23 mouse cellular contexts compared by ENCODE assay signal in the genomic region with DNA sequence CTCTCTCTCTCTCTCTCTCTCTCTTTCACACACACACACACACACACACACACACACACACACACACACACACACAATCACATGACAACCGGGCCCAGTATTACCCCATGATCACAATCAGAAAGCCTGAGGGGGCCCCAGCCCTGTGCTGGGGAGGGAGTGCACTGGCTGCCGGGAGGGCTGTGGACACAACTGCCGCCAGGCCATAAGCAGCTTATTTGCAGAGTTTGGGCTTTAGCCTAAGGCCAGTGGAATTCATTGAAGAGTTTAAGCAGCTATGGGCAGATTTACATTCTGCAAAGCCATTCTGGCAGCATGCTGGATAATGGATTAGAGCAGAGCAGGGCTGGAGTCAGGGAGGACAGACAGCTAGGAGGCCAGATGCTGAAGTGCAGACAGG. TPM values are rescaled to one million over a fixed set of nuclear protein-coding genes. Genes with fewer than 3 reads are reported as not detected.
DNase-seq lines count a peak whose midpoint lies in the region; ATAC-seq and TF ChIP-seq lines count a peak whose summit lies in the region.
"Had no signal": no experiment of that assay in that cellular context is flagged by ENCODE, and none has a peak within 500 bp of the region (broad histone marks: within the 10 kb centered on the region; RNA-seq: fewer than 3 reads in every experiment).

No protein-coding gene starts in this region.

- WGBS in limb, embryonic 14.5 days: 20% methylated on average over 3 of the region's 3 CpGs
- 45% methylated on average over 3 of the region's 3 CpGs for WGBS in limb, embryonic 10.5 days
- WGBS in midbrain, embryonic 13.5 days: 19% methylated on average over 3 of the region's 3 CpGs
- 65% methylated on average over 3 of the region's 3 CpGs for WGBS in kidney, adult 2 months

- H3K27me3 ChIP-seq in limb, embryonic 14.5 days (ENCODE audit: control insufficient read depth, insufficient read depth, low read length): no peaks in the 10 kb centered on the region
- H3K27me3 ChIP-seq in limb, embryonic 10.5 days (ENCODE audit: low read depth, poor library complexity, severe bottlenecking): peaks cover 18% of the 10 kb centered on the region; the same call in 1 of the 2 replicates
- no peaks in the 10 kb centered on the region for H3K27me3 ChIP-seq in midbrain, embryonic 13.5 days
- no peaks in the 10 kb centered on the region for H3K27me3 ChIP-seq in kidney, adult 2 months (replicated peaks; ENCODE audit: control insufficient read depth, insufficient read depth, low read length)

- ATAC-seq in limb, embryonic 14.5 days (ENCODE audit: low FRiP score, low read depth): no peak
- ATAC-seq in midbrain, embryonic 13.5 days: peak; percentile 76
- ATAC-seq: forebrain, embryonic 14.5 days; intestine, postnatal 0 days had no signal

- no peak for TF ChIP-seq CTCF in kidney, adult 2 months (conservative IDR thresholded peaks at IDR 0.05; ENCODE audit: insufficient read depth, insufficient read length, low read depth, low read length)

- peak; percentile 17 for DNase-seq in limb, embryonic 14.5 days (ENCODE audit: low spot score)
- DNase-seq in limb, embryonic 10.5 days (ENCODE audit: low spot score): no peak
- DNase-seq in retina, embryonic 14.5 days (ENCODE audit: low spot score): peak; percentile 35
- DNase-seq in embryo, embryonic 11 days: no peak
- no peak for DNase-seq in lung, postnatal 4 days
- no peak for DNase-seq in kidney, adult 2 months
- DNase-seq: adrenal gland, postnatal 14 days; cerebellum, adult 9-11 months; gastrocnemius, adult 2 months; kidney, postnatal 36 days; layer of hippocampus, postnatal 36 days; lung, embryonic 14.5 days; right cerebral cortex, postnatal 14 days had no signal

- H3K4me3 ChIP-seq in limb, embryonic 14.5 days (replicated peaks; ENCODE audit: low read length): no peak overlapping the region
- H3K4me3 ChIP-seq in limb, embryonic 10.5 days: no peak overlapping the region
- no peak overlapping the region for H3K4me3 ChIP-seq in midbrain, embryonic 13.5 days (replicated peaks)
- no peak overlapping the region for H3K4me3 ChIP-seq in kidney, adult 2 months (ENCODE audit: insufficient read depth, low read depth, low read length)
- H3K4me3 ChIP-seq: embryonic facial prominence, embryonic 12.5 days; erythroblast, embryonic 14.5 days; gastrocnemius, adult 2 months; hindbrain, embryonic 10.5 days; kidney, embryonic 15.5 days; limb, embryonic 15.5 days had no signal

- no peak overlapping the region for H3K4me2 ChIP-seq in limb, embryonic 14.5 days (replicated peaks; ENCODE audit: low read depth, low read length, severe bottlenecking)
- H3K4me2 ChIP-seq in midbrain, embryonic 13.5 days (replicated peaks): no peak overlapping the region
- H3K4me2 ChIP-seq: embryonic facial prominence, embryonic 12.5 days; kidney, embryonic 15.5 days; limb, embryonic 15.5 days; lung, embryonic 14.5 days had no signal

- H3K9me3 ChIP-seq in limb, embryonic 14.5 days (ENCODE audit: control insufficient read depth, low read length): no peaks in the 10 kb centered on the region
- H3K9me3 ChIP-seq in limb, embryonic 10.5 days (replicated peaks): no peaks in the 10 kb centered on the region
- H3K9me3 ChIP-seq in midbrain, embryonic 13.5 days: no peaks in the 10 kb centered on the region
- H3K9me3 ChIP-seq: embryonic facial prominence, embryonic 12.5 days; hindbrain, embryonic 10.5 days; kidney, embryonic 15.5 days; limb, embryonic 15.5 days had no signal

- peaks cover under 1% of the 10 kb centered on the region; the same call in 1 of the 2 replicates for H3K4me1 ChIP-seq in limb, embryonic 14.5 days (ENCODE audit: control insufficient read depth, insufficient read depth, low read length)
- H3K4me1 ChIP-seq in limb, embryonic 10.5 days: peaks cover 14% of the 10 kb centered on the region
- H3K4me1 ChIP-seq in midbrain, embryonic 13.5 days (replicated peaks): peaks cover 16% of the 10 kb centered on the region
- no peaks in the 10 kb centered on the region for H3K4me1 ChIP-seq in kidney, adult 2 months (ENCODE audit: control insufficient read depth, insufficient read depth, low read length)

- no peaks in the 10 kb centered on the region for H3K36me3 ChIP-seq in limb, embryonic 14.5 days (ENCODE audit: control insufficient read depth, insufficient read depth, low read length)
- H3K36me3 ChIP-seq in limb, embryonic 10.5 days: no peaks in the 10 kb centered on the region
- no peaks in the 10 kb centered on the region for H3K36me3 ChIP-seq in midbrain, embryonic 13.5 days
- H3K36me3 ChIP-seq in kidney, adult 2 months (ENCODE audit: control insufficient read depth, insufficient read depth, low read length): no peaks in the 10 kb centered on the region
- H3K36me3 ChIP-seq: embryonic facial prominence, embryonic 12.5 days; hindbrain, embryonic 10.5 days; kidney, embryonic 15.5 days; limb, embryonic 15.5 days had no signal

- TF ChIP-seq POLR2A in limb, embryonic 14.5 days (IDR thresholded peaks at IDR 0.05; ENCODE audit: borderline replicate concordance, extremely low read depth, insufficient read depth, insufficient read length): no peak
- no peak for TF ChIP-seq POLR2A in kidney, adult 2 months (IDR thresholded peaks at IDR 0.05; ENCODE audit: low read depth, low read length)

- no peak overlapping the region for H3K27ac ChIP-seq in limb, embryonic 14.5 days (replicated peaks; ENCODE audit: low read depth, low read length)
- H3K27ac ChIP-seq in limb, embryonic 10.5 days: no peak overlapping the region
- H3K27ac ChIP-seq in midbrain, embryonic 13.5 days: peak overlapping the region; percentile 17; the same call in 1 of the 2 replicates
- H3K27ac ChIP-seq in kidney, adult 2 months (ENCODE audit: insufficient read depth, low read depth, low read length): no peak overlapping the region
- H3K27ac ChIP-seq: embryonic facial prominence, embryonic 12.5 days; gastrocnemius, adult 2 months; hindbrain, embryonic 10.5 days; kidney, embryonic 15.5 days; limb, embryonic 15.5 days; liver, embryonic 14.5 days had no signal

- no peak overlapping the region for H3K9ac ChIP-seq in limb, embryonic 14.5 days (ENCODE audit: low read depth, low read length, severe bottlenecking)
- no peak overlapping the region for H3K9ac ChIP-seq in midbrain, embryonic 13.5 days (replicated peaks)
- H3K9ac ChIP-seq: embryonic facial prominence, embryonic 12.5 days; kidney, embryonic 15.5 days; limb, embryonic 15.5 days; liver, embryonic 14.5 days; lung, embryonic 14.5 days had no signal

RNA-seq across cellular contexts. Expression of a gene that starts 12.0 kb away (rescaled TPM):
- 1.2 and 1.6 TPM in 2 replicates for polyA plus RNA-seq in limb, embryonic 14.5 days (2012; rRNA removed)
- polyA plus RNA-seq in limb, embryonic 14.5 days (2014; fragmentation: Nextera tagmentation; extraction: Ambion mirVana): 0.25 and 0.43 TPM in 2 replicates
- polyA plus RNA-seq in limb, embryonic 10.5 days (2016; fragmentation: Nextera tagmentation; extraction: Ambion mirVana): 0.19 and 0.33 TPM in 2 replicates
- polyA plus RNA-seq in midbrain, embryonic 13.5 days (2015; fragmentation: Nextera tagmentation; extraction: Ambion mirVana): 2.8 and 3.7 TPM in 2 replicates
- 0.25 and 0.30 TPM in 2 replicates for polyA plus RNA-seq in kidney, adult 2 months (2012; rRNA removed)
- polyA plus RNA-seq: C2C12; erythroblast, embryonic 14.5 days had no signal

Comparison
In these comparisons a context has a peak if more than half of its experiments do, and no peak if none do; other contexts are left out.
1. DNase-seq: peak in limb, embryonic 14.5 days (single experiment) and retina, embryonic 14.5 days (single experiment); none in limb, embryonic 10.5 days (single experiment), embryo, embryonic 11 days (single experiment), lung, postnatal 4 days (0 of 2) and kidney, adult 2 months (single experiment).